Mouse (Mus musculus) bone marrow, adult 2 months (tissue): ENCODE measurements at regions not wholly inside any gene's neighbourhood (a gene's known extent, or its start where the extent isn't known, plus 50 kb on each side); places are given as distances from the start of the nearest gene placed in this dataset.

ENCODE experiments used
- CTCF ChIP-seq: fragments of 200-500 bp; IDR thresholded peaks from 2 replicates; pipeline ENCODE4 v1.5.1; 2011; ENCODE audit warnings: low read length, control low read depth; ENCODE audit not compliant: control insufficient read depth, insufficient read depth
- POLR2A ChIP-seq: fragments of 200-500 bp; IDR thresholded peaks from 2 replicates; pipeline ENCODE4 v1.6.1; 2011; ENCODE audit warnings: low read depth, mild to moderate bottlenecking, control low read depth, low read length, borderline replicate concordance; ENCODE audit not compliant: control insufficient read depth

DNA sequence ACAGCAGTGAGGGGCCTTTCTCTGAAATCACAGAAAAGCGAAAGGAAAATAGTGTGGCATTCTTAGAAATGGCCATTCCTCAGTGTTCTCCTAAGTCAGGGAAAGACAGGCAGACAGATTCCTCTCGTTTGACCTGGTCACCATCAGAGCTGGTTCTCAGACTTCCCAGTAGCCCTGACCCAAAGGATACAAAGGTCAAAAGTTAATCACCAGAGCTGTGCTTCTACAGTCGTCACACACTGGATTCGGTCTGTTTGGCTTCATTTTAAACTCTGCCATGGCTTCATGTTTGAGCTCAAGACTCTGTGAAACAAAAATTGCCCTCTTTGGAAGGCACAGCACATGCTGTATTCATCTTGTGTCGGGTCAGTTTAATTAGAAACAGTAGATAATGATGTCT lies 255.6 kb downstream of the Kcnj2 start:
- TF ChIP-seq CTCF (no peak), POLR2A (no peak)
